In genomic region chr9:109826181-109826580, GRCm38 (mm10) we compare ENCODE assay signal across 26 mouse cellular contexts. TPM values are rescaled to one million over a fixed set of nuclear protein-coding genes. Genes with fewer than 3 reads are reported as not detected.
"Had no signal": no experiment of that assay in that cellular context is flagged by ENCODE, and none has a peak within 500 bp of the region (broad histone marks: within the 10 kb centered on the region; RNA-seq: fewer than 3 reads in every experiment).

No protein-coding gene starts in this region.

- H3K27ac ChIP-seq: intestine, embryonic 15.5 days; lung, embryonic 15.5 days; midbrain, embryonic 12.5 days; midbrain, embryonic 15.5 days; neural tube, embryonic 12.5 days; neural tube, embryonic 15.5 days had no signal

- H3K9me3 ChIP-seq: intestine, embryonic 15.5 days; lung, embryonic 15.5 days; midbrain, embryonic 12.5 days; midbrain, embryonic 15.5 days; neural tube, embryonic 12.5 days; neural tube, embryonic 15.5 days had no signal

- H3K4me3 ChIP-seq: intestine, embryonic 15.5 days; lung, embryonic 15.5 days; midbrain, embryonic 12.5 days; midbrain, embryonic 15.5 days; neural tube, embryonic 12.5 days; neural tube, embryonic 15.5 days had no signal

- H3K4me1 ChIP-seq: intestine, embryonic 15.5 days; lung, embryonic 15.5 days; midbrain, embryonic 12.5 days; midbrain, embryonic 15.5 days; neural tube, embryonic 12.5 days; neural tube, embryonic 15.5 days had no signal

- ATAC-seq: intestine, embryonic 15.5 days; midbrain, embryonic 15.5 days had no signal

- H3K36me3 ChIP-seq: intestine, embryonic 15.5 days; lung, embryonic 15.5 days; midbrain, embryonic 15.5 days had no signal

- H3K27me3 ChIP-seq: intestine, embryonic 15.5 days; lung, embryonic 15.5 days; midbrain, embryonic 12.5 days; midbrain, embryonic 15.5 days; neural tube, embryonic 12.5 days; neural tube, embryonic 15.5 days had no signal

- H3K4me2 ChIP-seq: intestine, embryonic 15.5 days; lung, embryonic 15.5 days; midbrain, embryonic 12.5 days; midbrain, embryonic 15.5 days; neural tube, embryonic 12.5 days; neural tube, embryonic 15.5 days had no signal

- DNase-seq: kidney, adult 11 months; kidney, adult 8-10 months; kidney, postnatal 14 days; kidney, postnatal 4 days; layer of hippocampus, adult 9-11 months; lung, adult 18-20 months; lung, postnatal 10 days; lung, postnatal 36 days; thymus, adult 18-20 months; thymus, postnatal 36 days had no signal

- H3K9ac ChIP-seq: intestine, embryonic 15.5 days; lung, embryonic 15.5 days; midbrain, embryonic 12.5 days; midbrain, embryonic 15.5 days; neural tube, embryonic 12.5 days; neural tube, embryonic 15.5 days had no signal

RNA-seq across cellular contexts. Expression of gene Spink8, which starts 14.1 kb away (rescaled TPM):
- polyA plus RNA-seq: intestine, embryonic 15.5 days; limb, embryonic 11.5 days; lung, embryonic 15.5 days; midbrain, embryonic 12.5 days; midbrain, embryonic 15.5 days; neural tube, embryonic 12.5 days; small intestine, adult 2 months; spleen, adult 2 months had no signal

RNA-seq across cellular contexts. Expression of gene Camp, which starts 23.2 kb away (rescaled TPM):
- total RNA-seq: layer of hippocampus, adult 18-20 months; left cerebral cortex, postnatal 25 days had no signal
- polyA plus RNA-seq: midbrain, embryonic 15.5 days; small intestine, adult 2 months; testis, adult 2 months; urinary bladder, adult 2 months had no signal

RNA-seq across cellular contexts. Expression of gene Fbxw27, which starts 35.7 kb away (rescaled TPM):
- total RNA-seq: layer of hippocampus, adult 18-20 months; left cerebral cortex, postnatal 25 days had no signal
- polyA plus RNA-seq: intestine, embryonic 15.5 days; kidney, embryonic 16.5 days; limb, embryonic 11.5 days; limb, embryonic 14.5 days; lung, embryonic 15.5 days; midbrain, embryonic 12.5 days; neural tube, embryonic 12.5 days; neural tube, embryonic 15.5 days; small intestine, adult 2 months; spleen, adult 2 months; stomach, embryonic 16.5 days had no signal
